Mouse (Mus musculus) cerebellum, adult 8-10 months (tissue): ENCODE measurements at regions not wholly inside any gene's neighbourhood (a gene's known extent, or its start where the extent isn't known, plus 50 kb on each side); places are given as distances from the start of the nearest gene placed in this dataset.

Experiments
- DNase-seq: peaks from one replicate; pipeline ENCODE4 v3.0.0; 2022

GRCm38 (mm10) chrX:58445624-58446323, 423.3 kb downstream of the Zic3 start:
- no peak for DNase-seq

GRCm38 (mm10) chrX:58447605-58448004, 425.1 kb downstream of the Zic3 start:
- DNase-seq = no peak

- DNase-seq = no peak
Measured at GRCm38 (mm10) chrX:58469683-58470082, 439.5 kb upstream of the 4930550L24Rik start.

- DNase-seq = no peak
Measured at GRCm38 (mm10) chrX:58470986-58471385, 438.2 kb upstream of the 4930550L24Rik start.

DNA sequence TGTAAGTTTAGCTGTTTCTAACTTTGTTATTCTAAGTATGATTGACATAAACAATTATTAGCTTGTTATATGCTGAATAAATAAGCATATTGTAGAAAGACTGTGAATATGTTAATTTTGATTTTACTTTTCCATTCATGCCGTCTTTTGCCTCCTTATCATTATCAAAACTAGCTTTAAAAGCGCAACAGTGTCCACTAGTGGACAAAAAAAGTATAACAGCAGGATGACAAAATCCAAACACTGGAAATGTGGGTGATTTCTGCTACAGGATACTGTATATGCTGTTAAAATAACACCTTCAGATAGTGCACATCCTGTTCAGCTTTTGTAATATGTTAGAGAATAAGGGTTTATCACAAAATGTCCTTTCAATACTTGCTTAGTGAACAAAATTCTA, 418.3 kb upstream of the 4930550L24Rik start:
- peak; percentile 14 for DNase-seq

DNA sequence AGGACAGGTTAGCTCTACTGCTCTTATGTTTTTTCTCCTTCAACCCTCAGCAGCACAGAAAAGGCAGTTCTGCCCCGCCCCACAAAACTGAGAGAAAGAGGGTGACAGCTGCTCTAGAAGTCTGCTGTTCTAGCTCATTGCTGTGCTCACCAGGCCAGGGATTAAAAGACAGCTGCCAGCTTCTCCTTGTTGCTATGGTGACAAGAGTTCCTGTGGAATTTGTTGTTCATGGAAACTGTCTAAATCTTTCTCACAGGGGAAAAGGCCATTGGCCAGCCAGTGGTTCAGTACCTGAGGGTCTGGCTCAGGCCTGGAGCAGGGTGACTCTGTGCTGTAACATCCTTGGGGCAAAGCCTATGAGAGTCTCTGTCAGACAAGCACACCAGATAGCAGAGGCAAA, 405.6 kb upstream of the 4930550L24Rik start:
- no peak for DNase-seq

DNA sequence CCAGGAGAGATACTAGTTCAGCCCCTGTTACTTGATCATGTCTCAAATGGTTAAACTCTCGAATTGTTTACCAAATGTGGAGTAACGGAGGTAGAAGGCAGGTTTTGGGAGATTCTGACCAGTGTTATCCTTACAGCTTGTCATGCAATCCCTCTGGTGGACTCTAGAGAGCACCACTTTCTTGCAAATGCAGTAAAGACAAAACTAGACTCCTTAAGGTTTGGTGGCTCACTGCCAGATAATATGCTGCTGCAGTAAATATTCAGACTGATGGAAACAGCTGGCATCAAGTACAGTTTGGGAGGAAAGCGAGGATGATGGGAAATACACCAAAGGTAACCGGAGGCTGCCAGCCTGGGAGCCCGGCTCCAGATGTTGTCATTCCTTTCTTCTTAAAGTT, 394.2 kb upstream of the 4930550L24Rik start:
- DNase-seq = no peak
